Mouse (Mus musculus) cerebellum, adult 2 months (tissue): ENCODE measurements around the gene Smim9. TPM values are rescaled to one million over a fixed set of nuclear protein-coding genes. Genes with fewer than 3 reads are reported as not detected.
"Not testable (repeated sequence)": the region's sequence is repeated elsewhere in the genome, so short reads cannot be mapped to it uniquely, and the experiment has no call there.

ENCODE experiments used
- DNase-seq, 2 experiments: peaks; one replicate each; pipeline ENCODE4 v3.0.0; 2021
- H3K27ac ChIP-seq: fragments of 200-500 bp; 2 replicates; pipeline ENCODE4 v1.5.1; 2012; ENCODE audit warnings: low read length, control low read depth, inconsistent platforms; ENCODE audit not compliant: insufficient read depth
- H3K27me3 ChIP-seq: fragments of 200-500 bp; 2 replicates; pipeline ENCODE4 v1.6.1; 2012; ENCODE audit warnings: inconsistent platforms, mild to moderate bottlenecking, low read length, moderate library complexity; ENCODE audit not compliant: control insufficient read depth, insufficient read depth
- H3K4me1 ChIP-seq: fragments of 200-500 bp; 2 replicates; pipeline ENCODE4 v1.6.1; 2011; ENCODE audit warnings: low read length; ENCODE audit not compliant: control insufficient read depth, insufficient read depth
- H3K4me3 ChIP-seq: fragments of 200-500 bp; replicated peaks from 2 replicates; pipeline ENCODE3; 2011; ENCODE audit warnings: mild to moderate bottlenecking, low read depth, low read length, control low read depth; ENCODE audit not compliant: insufficient read depth
- CTCF ChIP-seq: fragments of 200-500 bp; IDR thresholded peaks from 2 replicates; pipeline ENCODE4 v1.5.1; 2011; ENCODE audit warnings: low read depth, mild to moderate bottlenecking, control low read depth, low read length, moderate library complexity, borderline replicate concordance; ENCODE audit not compliant: insufficient read depth
- POLR2A ChIP-seq: fragments of 200-500 bp; IDR thresholded peaks from 2 replicates; pipeline ENCODE4 v1.6.1; 2011; ENCODE audit warnings: low read length, control low read depth, borderline replicate concordance; ENCODE audit not compliant: insufficient read depth
- WGBS: fragments of 180-500 bp; shearing (Covaris S2); methylation state at CpG from one replicate; pipeline ENCODE4 v1.1.7; 2018; 5-methylcytosine and 5-hydroxymethylcytosine counted together
- polyA plus RNA-seq: library from polyadenylated mRNA; depleted of rRNA; stranded (reverse); fragments of >200 nt; gene quantifications from 2 replicates; pipeline ENCODE4 v1.2.3, GENCODE M21; 2012; rRNA removed

Smim9 gene
- polyA plus RNA-seq: not detected in 2 replicates

DNA sequence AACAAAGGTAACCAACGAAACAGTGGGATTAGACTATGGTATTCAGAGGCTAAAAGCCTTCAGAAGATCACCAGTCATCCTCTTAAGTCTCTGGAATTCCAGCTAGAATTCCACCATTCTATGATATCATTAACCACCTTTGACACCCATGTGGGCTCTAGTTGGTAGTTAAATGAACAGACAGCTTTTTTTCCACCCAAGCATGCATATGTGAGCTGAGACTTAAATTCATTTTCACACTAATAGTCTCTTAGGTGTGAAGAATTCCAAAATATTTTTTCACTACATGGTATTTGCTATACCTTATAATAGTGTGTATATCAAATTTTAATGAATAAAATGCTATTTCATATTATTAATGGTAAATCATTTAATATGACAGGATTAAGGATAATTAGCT is at the start of gene Smim9:
Smim9 (minus strand) TSS at position 101 of the 400 bp plus-strand sequence.
- 78% methylated on average over 1 of the region's 1 CpGs for WGBS

DNA sequence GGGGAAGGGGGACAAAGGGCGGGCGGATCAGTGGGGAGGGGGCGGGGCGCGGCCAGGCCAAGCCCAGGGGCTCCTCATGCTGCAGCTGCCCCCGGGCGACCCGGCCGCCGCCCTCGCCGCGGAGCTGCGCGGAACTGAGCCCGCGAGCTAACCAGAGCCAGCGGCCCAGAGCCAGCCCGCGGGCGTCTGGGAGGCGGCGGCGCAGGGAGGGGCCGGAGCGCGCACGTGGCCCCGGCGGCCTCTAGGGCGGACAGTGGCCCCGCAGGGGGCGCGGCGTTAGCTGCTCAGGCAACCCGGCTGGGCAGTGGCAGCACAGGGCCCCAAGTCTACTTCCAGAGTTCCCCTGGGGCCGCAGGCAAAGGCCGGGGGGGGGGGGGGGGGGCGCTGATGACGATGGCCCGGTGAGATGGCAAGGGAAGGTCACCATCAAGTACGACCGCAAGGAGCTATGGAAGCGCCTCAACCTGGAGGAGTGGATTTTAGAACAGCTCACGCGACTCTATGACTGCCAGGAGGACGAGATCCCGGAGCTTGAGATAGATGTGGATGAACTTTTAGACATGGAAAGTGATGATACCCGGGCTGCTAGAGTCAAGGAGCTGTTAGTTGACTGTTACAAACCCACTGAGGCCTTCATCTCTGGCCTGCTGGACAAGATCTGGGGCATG is 7.9 kb downstream of the Smim9 start:
- peak; percentile 33 to 50 for DNase-seq
- no peaks in the 10 kb centered on the region for H3K4me1 ChIP-seq
- H3K27me3 ChIP-seq: no peaks in the 10 kb centered on the region
- WGBS: 9% methylated on average over 29 of the region's 49 CpGs
- H3K4me3 ChIP-seq: peak overlapping the region; percentile 40
- no peak overlapping the region for H3K27ac ChIP-seq
- TF ChIP-seq CTCF (no peak), POLR2A (no peak)

More for the DNA sequence above, at the start of gene Smim9:
- DNase-seq: no peak
- Histone ChIP-seq H3K27ac (no peak within 1 kb of the TSS), H3K4me3 (no peak within 1 kb of the TSS), H3K4me1 (no peaks in the 10 kb centered on the region), H3K27me3 (no peaks in the 10 kb centered on the region)
- TF ChIP-seq CTCF (no peak), POLR2A (no peak)

DNA sequence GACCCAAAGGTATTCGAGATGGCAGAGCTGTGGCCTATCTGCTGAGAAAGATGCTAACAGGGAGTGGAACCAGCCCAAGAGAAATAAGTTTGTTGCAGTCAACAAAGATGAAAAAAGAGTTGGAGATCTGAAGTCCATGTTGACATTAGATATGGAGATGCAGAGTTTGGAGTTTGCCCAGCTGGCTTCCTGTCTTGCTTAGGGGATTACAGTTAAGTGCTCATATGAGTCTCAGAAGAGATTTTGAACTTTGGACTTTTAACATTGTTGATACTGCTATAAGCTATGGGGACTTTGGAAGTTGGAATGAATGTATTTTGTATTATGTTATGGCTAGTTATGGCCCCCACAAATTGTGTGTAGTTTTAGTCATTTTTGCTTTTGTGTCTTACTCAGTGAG is 11.3 kb downstream of the Smim9 start:
- no peak for TF ChIP-seq POLR2A
- TF ChIP-seq CTCF: no peak
- 65% methylated on average over 1 of the region's 1 CpGs for WGBS
- H3K27me3 ChIP-seq: no peaks in the 10 kb centered on the region
- no peak for DNase-seq
- no peaks in the 10 kb centered on the region for H3K4me1 ChIP-seq
- H3K4me3 ChIP-seq: no peak overlapping the region
- H3K27ac ChIP-seq: no peak overlapping the region

DNA sequence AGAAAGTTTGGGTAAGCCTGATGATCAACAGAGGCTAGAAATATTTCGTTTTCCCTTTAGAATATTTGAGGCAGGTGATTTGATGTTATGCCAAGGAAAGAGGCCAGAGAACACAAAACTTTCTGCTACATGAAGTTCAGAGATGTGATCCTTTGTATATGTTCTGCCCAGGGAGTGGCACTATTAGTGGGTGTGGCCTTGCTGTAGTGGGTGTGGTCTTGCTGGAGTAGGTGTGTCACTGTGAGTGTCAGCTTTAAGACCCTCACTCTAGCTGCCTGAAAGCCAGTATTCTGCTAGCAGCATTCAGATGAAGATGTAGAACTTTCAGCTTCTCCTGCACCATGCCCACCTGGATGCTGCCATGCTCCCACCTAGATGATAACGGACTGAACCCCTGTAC is 13.3 kb downstream of the Smim9 start:
- WGBS: 77% methylated on average over 2 of the region's 2 CpGs
- no peak overlapping the region for H3K4me3 ChIP-seq
- H3K27me3 ChIP-seq: no peaks in the 10 kb centered on the region
- no peak for TF ChIP-seq CTCF
- no peak overlapping the region for H3K27ac ChIP-seq
- no peak for DNase-seq
- H3K4me1 ChIP-seq: no peaks in the 10 kb centered on the region

DNA sequence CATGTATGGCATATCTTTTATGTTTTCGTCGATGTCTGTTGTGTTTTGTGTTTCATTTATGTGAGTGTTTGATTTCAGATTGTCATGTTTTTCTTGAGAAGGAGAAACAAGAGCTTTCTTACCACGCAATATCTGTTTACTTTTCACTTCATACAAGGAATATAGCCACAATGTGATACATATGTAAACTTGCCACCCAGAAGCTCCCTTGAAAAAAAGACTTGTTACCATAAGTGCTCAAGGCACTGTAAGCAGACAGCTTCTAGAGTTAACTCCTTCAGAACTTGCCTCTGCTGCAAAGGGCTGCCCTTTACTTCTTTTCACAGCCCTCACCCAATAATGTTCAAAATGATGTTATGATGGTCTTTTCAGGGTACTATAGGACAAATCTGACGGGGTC is 15.2 kb downstream of the Smim9 start:
- H3K4me3 ChIP-seq: no peak overlapping the region
- H3K27ac ChIP-seq: no peak overlapping the region
- H3K4me1 ChIP-seq: no peaks in the 10 kb centered on the region
- WGBS: 94% methylated on average over 4 of the region's 4 CpGs
- no peaks in the 10 kb centered on the region for H3K27me3 ChIP-seq
- no peak for DNase-seq
- TF ChIP-seq CTCF: no peak
- no peak for TF ChIP-seq POLR2A

DNA sequence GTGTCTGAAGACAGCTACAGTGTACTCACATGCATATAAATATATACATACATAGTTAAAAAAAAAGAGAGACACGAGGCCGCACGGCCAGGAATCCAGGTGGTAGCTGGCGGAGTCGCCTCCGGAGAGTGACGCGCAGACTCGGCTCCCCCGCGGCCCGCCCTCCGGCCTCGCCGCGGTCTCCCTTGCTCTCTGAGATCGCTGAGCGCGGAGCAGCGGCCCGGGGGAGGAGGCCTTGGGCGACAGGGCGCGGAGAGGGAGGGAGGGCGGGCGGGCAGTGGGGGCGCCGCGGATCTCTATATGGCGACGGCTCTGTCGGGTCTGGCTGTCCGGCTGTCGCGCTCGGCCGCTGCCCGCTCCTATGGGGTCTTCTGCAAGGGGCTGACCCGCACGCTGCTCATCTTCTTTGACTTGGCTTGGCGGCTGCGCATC is 20.4 kb downstream of the Smim9 start:
- peak in 1 of 2 experiments; percentile 9 for DNase-seq
- not testable (repeated sequence) for H3K4me3 ChIP-seq, H3K4me1 ChIP-seq, H3K27me3 ChIP-seq, H3K27ac ChIP-seq
- 20% methylated on average over 25 of the region's 42 CpGs for WGBS

DNA sequence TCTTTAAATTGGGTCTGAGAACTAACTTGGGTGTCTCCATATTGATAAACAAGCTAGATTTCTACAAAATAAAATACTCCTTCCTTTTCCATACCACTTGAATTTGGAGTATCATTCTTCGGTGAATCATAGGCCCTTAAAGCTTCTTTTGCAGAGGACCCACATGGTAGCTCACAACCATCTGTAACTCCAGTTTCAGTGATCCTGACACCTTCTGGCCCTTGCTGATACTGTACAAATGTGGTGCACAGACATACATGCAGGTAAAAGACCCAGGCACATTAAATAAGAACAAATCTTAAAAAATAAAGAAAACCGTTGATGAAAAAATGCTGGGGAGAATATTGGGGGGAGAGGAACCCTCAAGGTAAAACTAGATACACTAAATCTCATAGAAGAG is 25.4 kb downstream of the Smim9 start:
- no peak for DNase-seq
- Histone ChIP-seq H3K4me1 (no peaks in the 10 kb centered on the region), H3K4me3 (no peak overlapping the region), H3K27me3 (no peaks in the 10 kb centered on the region), H3K27ac (no peak overlapping the region)
- 93% methylated on average over 2 of the region's 2 CpGs for WGBS
- TF ChIP-seq CTCF: no peak
- TF ChIP-seq POLR2A: no peak

DNA sequence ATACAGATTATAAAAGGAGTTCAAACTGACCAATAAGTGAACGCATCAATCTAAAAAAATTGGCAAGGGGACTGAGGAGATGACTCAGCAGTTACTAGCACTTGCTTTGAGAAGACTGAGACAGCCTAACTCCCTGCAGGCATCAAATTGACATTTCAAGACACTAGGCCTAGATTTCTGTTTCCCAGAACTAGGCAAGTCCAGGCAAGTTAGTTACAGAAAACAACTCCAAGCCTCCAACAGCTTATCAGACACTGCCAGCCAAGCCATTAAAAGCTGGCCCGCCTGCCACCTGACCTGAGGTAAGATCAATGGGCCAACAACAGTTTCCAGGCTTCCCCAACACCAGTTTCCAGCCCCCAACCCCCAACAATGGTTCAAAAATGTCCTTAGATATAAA is 25.8 kb downstream of the Smim9 start:
- H3K4me1 ChIP-seq: no peaks in the 10 kb centered on the region
- H3K27ac ChIP-seq: no peak overlapping the region
- DNase-seq: no peak
- TF ChIP-seq POLR2A (no peak), CTCF (no peak)
- H3K4me3 ChIP-seq: no peak overlapping the region
- H3K27me3 ChIP-seq: no peaks in the 10 kb centered on the region
- 72% methylated on average over 2 of the region's 2 CpGs for WGBS

DNA sequence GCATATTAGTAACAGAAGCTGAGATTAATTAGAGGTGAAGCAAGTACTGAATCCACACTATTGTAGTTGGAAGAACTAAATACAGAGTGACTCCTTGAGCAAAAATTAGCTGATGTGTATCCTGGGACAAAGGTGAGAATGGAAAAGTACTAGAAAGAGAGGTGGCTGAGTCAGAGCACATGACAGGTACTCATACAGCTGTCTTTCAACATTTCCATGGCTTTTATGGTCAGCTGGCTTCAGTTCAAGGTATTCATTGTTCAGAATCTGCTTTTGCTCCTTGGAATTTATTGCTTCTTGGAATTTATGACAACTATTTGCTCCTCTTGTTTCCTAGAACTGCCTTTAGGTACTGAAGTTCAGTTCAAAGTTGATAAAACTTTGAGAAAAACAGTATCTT is 26.6 kb downstream of the Smim9 start:
- no peaks in the 10 kb centered on the region for H3K4me1 ChIP-seq
- DNase-seq: no peak
- no peak overlapping the region for H3K27ac ChIP-seq
- no peak for TF ChIP-seq POLR2A
- no peak for TF ChIP-seq CTCF
- H3K4me3 ChIP-seq: no peak overlapping the region
- H3K27me3 ChIP-seq: no peaks in the 10 kb centered on the region
